Mouse (Mus musculus): Measurements from ENCODE around the gene Erf. TPM values are rescaled to one million over a fixed set of nuclear protein-coding genes. Genes with fewer than 3 reads are reported as not detected.

The Erf gene
- polyA plus RNA-seq, 1 experiment from 2014 or later: 22.3 TPM

Small RNAs within 50 kb of the gene (microRNA-seq; reads per million reads assigned to microRNA genes)
- not detected for gene Mir7048

Other genes starting within 250 kb of the Erf start
- gene Atp1a3, start 244.8 kb downstream of the Erf start, polyA plus RNA-seq (2016; fragmentation: Nextera tagmentation; extraction: Ambion mirVana): 0.38 and 0.59 TPM in 2 replicates
- gene Grik5, start 178.4 kb downstream of the Erf start, polyA plus RNA-seq (2016; fragmentation: Nextera tagmentation; extraction: Ambion mirVana): 12.4 and 15.0 TPM in 2 replicates
- gene Zfp574, start 178.2 kb downstream of the Erf start, polyA plus RNA-seq (2016; fragmentation: Nextera tagmentation; extraction: Ambion mirVana): 39.5 and 40.9 TPM in 2 replicates
- gene Pou2f2, start 71.0 kb downstream of the Erf start, polyA plus RNA-seq (2016; fragmentation: Nextera tagmentation; extraction: Ambion mirVana): 2.7 and 2.9 TPM in 2 replicates
- gene Dedd2, start 30.1 kb downstream of the Erf start, polyA plus RNA-seq (2016; fragmentation: Nextera tagmentation; extraction: Ambion mirVana): 12.2 and 13.6 TPM in 2 replicates
- 3.1 and 3.4 TPM in 2 replicates for gene Zfp526, start 29.3 kb downstream of the Erf start, polyA plus RNA-seq (2016; fragmentation: Nextera tagmentation; extraction: Ambion mirVana)
- 16.9 and 19.4 TPM in 2 replicates for gene Gsk3a, start 12.9 kb downstream of the Erf start, polyA plus RNA-seq (2016; fragmentation: Nextera tagmentation; extraction: Ambion mirVana)
- 34.9 and 38.7 TPM in 2 replicates for gene Cic, start 16.9 kb upstream of the Erf start, polyA plus RNA-seq (2016; fragmentation: Nextera tagmentation; extraction: Ambion mirVana)
- gene Pafah1b3, start 47.2 kb upstream of the Erf start, polyA plus RNA-seq (2016; fragmentation: Nextera tagmentation; extraction: Ambion mirVana): 288 and 295 TPM in 2 replicates
- gene Prr19, start 50.6 kb upstream of the Erf start, polyA plus RNA-seq (2016; fragmentation: Nextera tagmentation; extraction: Ambion mirVana): 0.66 and 0.86 TPM in 2 replicates
- 1.1 and 1.3 TPM in 2 replicates for gene Tmem145, start 55.3 kb upstream of the Erf start, polyA plus RNA-seq (2016; fragmentation: Nextera tagmentation; extraction: Ambion mirVana)
- 21.6 and 21.7 TPM in 2 replicates for gene Megf8, start 66.4 kb upstream of the Erf start, polyA plus RNA-seq (2016; fragmentation: Nextera tagmentation; extraction: Ambion mirVana)
- not detected in 2 replicates for gene Cnfn, start 119.0 kb upstream of the Erf start, polyA plus RNA-seq (2016; fragmentation: Nextera tagmentation; extraction: Ambion mirVana)
- gene Lipe, start 147.9 kb upstream of the Erf start, polyA plus RNA-seq (2016; fragmentation: Nextera tagmentation; extraction: Ambion mirVana): 11.9 and 12.1 TPM in 2 replicates
- gene Cxcl17, start 162.1 kb upstream of the Erf start, polyA plus RNA-seq (2016; fragmentation: Nextera tagmentation; extraction: Ambion mirVana): 0.29 and 0.58 TPM in 2 replicates
- gene Ceacam1, start 226.8 kb upstream of the Erf start, polyA plus RNA-seq (2016; fragmentation: Nextera tagmentation; extraction: Ambion mirVana): 0.79 TPM in 2 replicates

All from limb, embryonic 12.5 days (tissue).